Mouse (Mus musculus) ES-Bruce4 (cell line): ENCODE measurements around the gene Ankrd11. TPM values are rescaled to one million over a fixed set of nuclear protein-coding genes. Genes with fewer than 3 reads are reported as not detected.

Experiments
- H3K27ac ChIP-seq: 2 replicates; pipeline ENCODE4 v1.5.1; 2012; ENCODE audit warnings: low read length, inconsistent platforms; ENCODE audit not compliant: insufficient read depth
- H3K27me3 ChIP-seq: 2 replicates; pipeline ENCODE4 v1.6.1; 2012; ENCODE audit warnings: mild to moderate bottlenecking, low read length, inconsistent platforms; ENCODE audit not compliant: control insufficient read depth, poor library complexity, insufficient read depth, severe bottlenecking
- H3K36me3 ChIP-seq: 2 replicates; pipeline ENCODE4 v1.6.1; 2012; ENCODE audit warnings: inconsistent platforms, mild to moderate bottlenecking, low read length, moderate library complexity; ENCODE audit not compliant: control insufficient read depth, poor library complexity, insufficient read depth, severe bottlenecking
- H3K4me1 ChIP-seq: one replicate; pipeline ENCODE4 v1.8.1; 2011; ENCODE audit warnings: low read length; ENCODE audit not compliant: control insufficient read depth, insufficient read depth
- H3K4me3 ChIP-seq: 2 replicates; pipeline ENCODE4 v1.5.1; 2011; ENCODE audit warnings: low read depth, mild to moderate bottlenecking, low read length
- H3K9ac ChIP-seq: 2 replicates; pipeline ENCODE4 v1.6.1; 2012; ENCODE audit warnings: low read depth, mild to moderate bottlenecking, inconsistent platforms; ENCODE audit not compliant: poor library complexity, severe bottlenecking
- H3K9me3 ChIP-seq: replicated peaks from 2 replicates; pipeline ENCODE4 v1.6.1; 2012; ENCODE audit warnings: mild to moderate bottlenecking, low read length, inconsistent platforms; ENCODE audit not compliant: control insufficient read depth, poor library complexity, insufficient read depth, severe bottlenecking
- CTCF ChIP-seq: IDR thresholded peaks from one replicate; pipeline ENCODE4 v1.8.1; 2011; ENCODE audit warnings: low read depth, low read length
- EP300 ChIP-seq: IDR thresholded peaks from 2 replicates; pipeline ENCODE4 v1.6.1; 2011; ENCODE audit warnings: low read depth, low read length; ENCODE audit not compliant: insufficient read depth
- POLR2A ChIP-seq: IDR thresholded peaks from one replicate; pipeline ENCODE4 v1.8.1; 2011; ENCODE audit warnings: low read length; ENCODE audit not compliant: insufficient read depth
- polyA plus RNA-seq: library from polyadenylated mRNA; stranded (reverse); fragments of >200 nt; gene quantifications from 2 replicates; pipeline ENCODE4 v1.2.4, GENCODE M21; 2011; ENCODE audit warnings: low read depth; ENCODE audit not compliant: missing spikeins, insufficient read depth, insufficient read length

Ankrd11 gene
- polyA plus RNA-seq, 1 experiment = 148 TPM

- TF ChIP-seq EP300 (no peak), POLR2A (no peak), CTCF (no peak)
- no peak overlapping the region for H3K4me3 ChIP-seq
- no peaks in the 10 kb centered on the region for H3K9me3 ChIP-seq
- no peaks in the 10 kb centered on the region for H3K27me3 ChIP-seq
- no peak overlapping the region for H3K27ac ChIP-seq
- no peaks in the 10 kb centered on the region for H3K36me3 ChIP-seq
- no peak overlapping the region for H3K9ac ChIP-seq
- H3K4me1 ChIP-seq = no peaks in the 10 kb centered on the region
These were observed 207.7 kb downstream of the Ankrd11 start for GRCm38 (mm10) chr8:122834416-122834815.

Other genes starting within 250 kb of the Ankrd11 start
- gene Cdh15, start 194.3 kb downstream of the Ankrd11 start, polyA plus RNA-seq = 0.36 TPM in 1 of 2 replicates, not detected in the other
- gene Spg7, start 20.7 kb upstream of the Ankrd11 start, polyA plus RNA-seq = 79.3 and 99.6 TPM in 2 replicates
- 2,572 and 2,592 TPM in 2 replicates for gene Rpl13, start 60.1 kb upstream of the Ankrd11 start, polyA plus RNA-seq
- gene Cpne7, start 75.1 kb upstream of the Ankrd11 start, polyA plus RNA-seq = 2.9 and 3.2 TPM in 2 replicates
- gene Sult5a1, start 116.0 kb upstream of the Ankrd11 start, polyA plus RNA-seq = 2.2 and 2.9 TPM in 2 replicates
- gene Dpep1, start 144.0 kb upstream of the Ankrd11 start, polyA plus RNA-seq = not detected in 2 replicates
- gene Chmp1a, start 170.5 kb upstream of the Ankrd11 start, polyA plus RNA-seq = 64.1 and 66.0 TPM in 2 replicates
- gene Spata33, start 170.6 kb upstream of the Ankrd11 start, polyA plus RNA-seq = 1.8 TPM in 2 replicates
- 34.3 and 35.7 TPM in 2 replicates for gene Cdk10, start 182.6 kb upstream of the Ankrd11 start, polyA plus RNA-seq
- 0.25 and 0.64 TPM in 2 replicates for gene Spata2l, start 194.0 kb upstream of the Ankrd11 start, polyA plus RNA-seq
- 7.4 and 8.0 TPM in 2 replicates for gene Zfp276, start 211.9 kb upstream of the Ankrd11 start, polyA plus RNA-seq
- gene Vps9d1, start 212.1 kb upstream of the Ankrd11 start, polyA plus RNA-seq = 4.7 and 8.9 TPM in 2 replicates